Mouse (Mus musculus): ENCODE results near the gene Smim14.

GRCm38 (mm10) chr5:65543491-65543890 is 6.5 kb upstream of the Smim14 start:
- TF ChIP-seq ZC3H11A (IDR thresholded peaks at IDR 0.05; ENCODE audit: low read depth, low read length) (no peak), MAX (IDR thresholded peaks at IDR 0.05; ENCODE audit: low read length) (no peak), CTCF (IDR thresholded peaks at IDR 0.05 in 2 of 3, conservative IDR thresholded peaks at IDR 0.05 in 1 of 3; ENCODE audit: control insufficient read depth in 1 of 3, insufficient read depth in 1 of 3, low read depth in 2 of 3, low read length in 3 of 3, poor library complexity in 1 of 3, severe bottlenecking in 1 of 3) (no peak), SMC3 (IDR thresholded peaks at IDR 0.05; ENCODE audit: low read depth, low read length) (no peak), KAT2A (conservative IDR thresholded peaks at IDR 0.05; ENCODE audit: low read depth, low read length) (no peak), CHD1 (IDR thresholded peaks at IDR 0.05; ENCODE audit: low read depth, low read length) (no peak), POLR2A (IDR thresholded peaks at IDR 0.05; ENCODE audit: control insufficient read depth in 1 of 2, insufficient read depth in 1 of 2, low read depth in 1 of 2, low read length in 2 of 2, poor library complexity in 1 of 2) (no peak), USF1 (IDR thresholded peaks at IDR 0.05; ENCODE audit: low read depth, low read length) (no peak), MXI1 (IDR thresholded peaks at IDR 0.05; ENCODE audit: low read depth, low read length) (no peak), EP300 (IDR thresholded peaks at IDR 0.05; ENCODE audit: low read depth in 1 of 2, low read length in 2 of 2) (no peak)
